Mouse (Mus musculus) mouse trophoblast stem cell (cell line): ENCODE data around the gene Krt16.

Source experiments
- in situ Hi-C, 2 experiments: fragments of 300-500 bp; cut with MseI, MboI; formaldehyde crosslinking; loops; 2 replicates in 1 of 2; 3 replicates in 1 of 2; pipeline ENCODE4 v1.15.1; 2025

Gene Krt16

GRCm38 (mm10) chr11:100248852-100249465 is at the start of gene Krt16:
Gene Krt16 (minus strand): TSS chr11:100248902.
- in situ Hi-C loops: no loop called here

- in situ Hi-C loops: loop anchor here in 1 of 2 experiments (10.0 kb wide), 1 partner anchor 833 kb away; no protein-coding TSS in a partner anchor
Observed at GRCm38 (mm10) chr11:100297801-100298200, 49.1 kb upstream of the Krt16 start.

GRCm38 (mm10) chr11:100295308-100295707 is 46.6 kb upstream of the Krt16 start:
- in situ Hi-C loops: loop anchor here in 1 of 2 experiments (10.0 kb wide), 1 partner anchor 831 kb away; no protein-coding TSS in a partner anchor

GRCm38 (mm10) chr11:100292884-100293283 is 44.2 kb upstream of the Krt16 start:
- in situ Hi-C loops: loop anchor here in 1 of 2 experiments (10.0 kb wide), 1 partner anchor 828 kb away; no protein-coding TSS in a partner anchor

GRCm38 (mm10) chr11:100290235-100290634 is 41.5 kb upstream of the Krt16 start:
- in situ Hi-C loops: loop anchor here in 1 of 2 experiments (10.0 kb wide), 1 partner anchor 825 kb away; no protein-coding TSS in a partner anchor

- in situ Hi-C loops: loop anchor here in 1 of 2 experiments (10.0 kb wide), 2 partner anchors 114 to 214 kb away; no protein-coding TSS in a partner anchor
Observed at GRCm38 (mm10) chr11:100288942-100289341, 40.2 kb upstream of the Krt16 start.

- in situ Hi-C loops: loop anchor here in 1 of 2 experiments (10.0 kb wide), 2 partner anchors 112 to 212 kb away; no protein-coding TSS in a partner anchor
Observed at GRCm38 (mm10) chr11:100287024-100287423, 38.3 kb upstream of the Krt16 start.

- in situ Hi-C loops: loop anchor here (5.0 to 10.0 kb wide), 4 partner anchors 110 to 218 kb away; no protein-coding TSS in a partner anchor
Observed at GRCm38 (mm10) chr11:100284988-100285387, 36.3 kb upstream of the Krt16 start.

GRCm38 (mm10) chr11:100282549-100282948 is 33.8 kb upstream of the Krt16 start:
- in situ Hi-C loops: loop anchor here (5.0 to 10.0 kb wide), 4 partner anchors 108 to 215 kb away; no protein-coding TSS in a partner anchor

GRCm38 (mm10) chr11:100281596-100282544 is 33.2 kb upstream of the Krt16 start:
- in situ Hi-C loops: loop anchor here (5.0 to 10.0 kb wide), 4 partner anchors 107 to 215 kb away; no protein-coding TSS in a partner anchor

GRCm38 (mm10) chr11:100278759-100279158 is 30.1 kb upstream of the Krt16 start:
- in situ Hi-C loops: no loop called here

- in situ Hi-C loops: no loop called here
Observed at GRCm38 (mm10) chr11:100277726-100278480, 29.2 kb upstream of the Krt16 start.

- in situ Hi-C loops: no loop called here
Observed at GRCm38 (mm10) chr11:100275466-100275865, 26.8 kb upstream of the Krt16 start.

- in situ Hi-C loops: no loop called here
Observed at GRCm38 (mm10) chr11:100274719-100275118, 26.0 kb upstream of the Krt16 start.

GRCm38 (mm10) chr11:100271878-100272277 is 23.2 kb upstream of the Krt16 start:
- in situ Hi-C loops: no loop called here

- in situ Hi-C loops: no loop called here
Observed at GRCm38 (mm10) chr11:100269821-100270332, 21.2 kb upstream of the Krt16 start, which contains the start of gene Krt42. Gene Krt42 (minus strand): TSS chr11:100269871.

GRCm38 (mm10) chr11:100262058-100262980 is 13.6 kb upstream of the Krt16 start:
- in situ Hi-C loops: no loop called here

- in situ Hi-C loops: no loop called here
Observed at GRCm38 (mm10) chr11:100261235-100261605, 12.5 kb upstream of the Krt16 start.

- in situ Hi-C loops: no loop called here
Observed at GRCm38 (mm10) chr11:100260514-100261234, 12.0 kb upstream of the Krt16 start, which contains the start of gene Krt17. Gene Krt17 (minus strand): TSS chr11:100261029.
